Mouse (Mus musculus) natural killer cell, adult 2 months (primary cell): ENCODE results near the gene Fkbp9.
A peak's percentile ranks its signal among the peaks of the same experiment; 100 is the strongest.

ENCODE experiments used
- DNase-seq, 2 experiments: peaks; one replicate each; pipeline ENCODE4 v3.0.0; 2022; ENCODE audit warnings: low spot score in 2 of 2

The Fkbp9 gene

DNA sequence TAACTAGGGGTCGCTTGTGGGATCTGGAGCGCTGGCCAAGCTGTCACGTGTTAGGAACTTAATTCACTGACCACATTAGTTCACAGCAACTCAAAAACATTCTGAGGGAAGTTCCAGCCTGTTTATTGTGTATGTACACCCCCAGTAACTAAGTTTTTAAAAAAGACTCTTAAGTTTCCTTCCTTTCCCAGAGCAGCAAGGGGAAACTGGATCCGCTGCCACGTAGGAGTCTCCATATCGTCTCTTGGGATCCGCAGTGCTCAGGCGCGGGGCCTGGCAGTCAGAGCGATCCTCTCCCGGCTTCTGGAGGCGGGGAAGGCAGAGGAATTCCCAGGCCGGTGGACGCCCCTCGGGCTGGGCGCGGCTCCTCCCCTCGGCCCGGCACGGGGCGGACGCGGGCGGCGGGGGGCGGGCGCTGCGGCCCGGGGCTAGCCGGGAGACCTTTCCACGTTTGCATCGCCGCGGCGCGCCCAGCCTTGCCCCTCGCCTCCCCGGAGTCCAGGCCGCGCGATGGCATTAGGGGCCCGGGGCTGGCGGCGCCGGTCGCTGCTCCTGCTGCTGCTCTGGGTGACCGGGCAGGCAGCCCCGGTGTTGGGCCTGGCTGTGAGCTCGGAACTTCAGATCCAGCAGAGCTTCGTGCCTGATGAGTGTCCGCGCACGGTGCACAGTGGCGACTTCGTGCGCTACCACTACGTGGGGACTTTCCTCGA is at the start of gene Fkbp9:
TSS of gene Fkbp9 (plus strand) at position 363 of the 710 bp plus-strand sequence.
- DNase-seq: no peak

GRCm38 (mm10) chr6:56783561-56784272 is 48.1 kb upstream of the Fkbp9 start:
- DNase-seq: no peak

DNA sequence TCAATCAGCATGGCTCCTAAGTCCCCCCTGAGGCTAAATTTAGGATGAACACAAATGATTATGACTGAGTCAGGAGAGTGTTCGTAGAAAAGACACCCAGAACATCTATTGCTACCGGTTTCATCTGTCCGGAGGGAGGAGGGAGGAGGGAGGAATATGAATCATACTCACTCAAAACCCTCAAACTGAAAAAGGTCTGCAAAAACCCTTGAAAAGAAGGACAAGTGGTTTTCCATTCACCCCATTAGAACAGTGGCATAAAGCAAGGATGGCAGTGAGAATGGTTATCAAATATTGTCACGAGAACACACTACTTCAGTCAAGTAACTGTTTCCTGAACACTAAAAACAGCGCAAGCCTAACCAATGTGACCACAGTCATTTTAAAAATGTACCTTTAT is 46.8 kb upstream of the Fkbp9 start:
- DNase-seq: no peak

DNA sequence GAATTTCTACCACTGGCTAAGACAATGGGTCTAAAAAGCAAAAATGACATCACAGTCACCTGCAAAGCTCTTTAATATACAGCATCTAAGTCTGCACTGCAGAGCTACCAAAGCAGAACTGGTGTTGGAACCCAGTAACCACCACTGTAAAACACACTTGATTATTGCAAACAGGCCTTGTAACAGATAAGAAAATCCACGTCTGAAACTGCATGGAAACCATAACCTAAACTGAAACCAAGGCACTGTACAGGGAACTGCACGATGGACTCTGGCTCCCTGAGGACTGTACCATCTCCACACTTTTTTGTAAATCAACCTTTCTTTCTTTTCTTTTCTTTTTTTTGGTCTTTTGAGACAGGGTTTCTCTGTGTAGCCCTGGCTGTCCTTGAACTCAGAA is 44.2 kb upstream of the Fkbp9 start:
- DNase-seq: no peak

DNA sequence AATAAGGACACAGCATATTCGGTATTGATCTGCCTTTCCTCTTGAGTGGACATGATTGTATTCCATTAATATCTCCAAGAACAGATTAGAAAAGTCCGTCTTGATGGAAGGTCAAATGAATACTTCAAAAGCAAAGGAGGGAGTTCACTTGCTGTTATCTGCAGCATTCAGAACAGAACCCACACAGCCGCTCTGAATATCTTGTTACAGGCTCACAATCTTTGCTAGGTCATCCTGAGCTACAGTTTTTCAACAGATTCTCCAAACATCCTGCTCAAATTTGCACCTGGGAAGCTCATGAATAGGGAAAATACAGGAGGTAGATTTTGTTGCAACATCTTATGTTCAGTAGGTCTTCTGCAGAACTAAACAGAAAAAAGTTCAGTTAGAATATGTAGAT is 42.5 kb upstream of the Fkbp9 start:
- no peak for DNase-seq

GRCm38 (mm10) chr6:56794834-56795233 is 37.0 kb upstream of the Fkbp9 start:
- no peak for DNase-seq

- DNase-seq: no peak
These were observed 35.6 kb upstream of the Fkbp9 start for GRCm38 (mm10) chr6:56796232-56796631.

- DNase-seq: peak; percentile 46 to 54
These were observed 35.2 kb upstream of the Fkbp9 start for GRCm38 (mm10) chr6:56796668-56797141.

DNA sequence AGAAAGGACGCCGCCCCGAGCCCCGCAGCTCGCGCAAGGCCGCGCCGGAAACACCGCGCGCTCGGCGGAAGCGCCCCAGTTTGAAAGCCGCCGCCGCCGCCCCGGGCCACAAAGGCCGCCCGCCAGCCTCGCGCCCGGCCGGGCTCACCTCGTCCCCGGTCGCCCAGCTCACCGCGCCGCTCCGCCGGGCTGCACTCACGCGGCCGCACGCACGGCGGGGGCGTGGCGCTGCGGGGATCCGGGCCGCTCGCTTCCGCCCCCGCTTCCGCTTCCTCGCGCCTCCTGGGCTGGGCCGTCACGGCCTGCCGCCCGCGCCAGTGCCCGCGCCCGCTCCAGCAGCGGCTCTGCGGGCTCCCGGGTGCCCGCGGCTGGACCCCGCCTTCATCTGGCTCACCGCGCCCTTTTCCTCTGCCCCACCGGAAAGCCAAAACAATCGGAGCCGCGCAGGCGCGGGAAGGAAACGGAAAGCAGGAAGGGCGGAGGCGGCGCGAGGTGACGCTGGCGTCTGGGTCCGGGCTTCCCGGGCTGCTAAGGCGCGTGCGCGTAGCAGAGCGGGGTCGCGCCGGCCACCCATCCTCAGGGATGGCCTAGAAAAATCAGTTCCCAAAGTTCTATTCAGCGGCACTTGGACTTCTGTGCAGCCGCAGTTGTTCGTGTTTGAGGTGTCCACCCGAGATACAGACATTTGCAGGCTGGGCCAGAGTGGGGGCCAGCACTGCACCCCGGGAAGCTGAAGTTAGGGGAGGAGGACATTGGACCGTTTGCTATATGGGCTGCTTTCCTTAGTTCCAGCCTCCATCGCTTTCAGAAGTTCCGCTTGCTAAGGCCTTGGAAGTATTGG is 34.3 kb upstream of the Fkbp9 start, which contains the start of gene Kbtbd2:
TSS of gene Kbtbd2 (minus strand) at position 503 of the 841 bp plus-strand sequence.
- DNase-seq: peak; percentile 88 to 91

DNA sequence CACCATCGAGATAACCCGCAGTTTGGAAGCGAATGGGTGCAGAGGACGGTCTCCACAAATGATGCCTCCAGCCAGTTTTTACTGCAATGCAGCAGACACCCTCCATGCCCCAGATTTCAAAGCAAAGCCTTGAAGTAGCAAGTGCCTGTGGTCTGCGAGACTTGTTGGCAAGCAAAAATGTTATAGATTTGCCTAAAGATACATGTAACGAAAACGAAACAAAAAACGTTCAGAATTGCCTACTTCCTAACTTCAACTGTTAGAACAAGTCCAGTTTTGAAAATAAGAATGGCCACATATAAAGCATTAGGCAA is 33.8 kb upstream of the Fkbp9 start:
- DNase-seq: peak in 1 of 2 experiments; percentile 41

GRCm38 (mm10) chr6:56805026-56805425 is 26.8 kb upstream of the Fkbp9 start:
- DNase-seq: no peak

DNA sequence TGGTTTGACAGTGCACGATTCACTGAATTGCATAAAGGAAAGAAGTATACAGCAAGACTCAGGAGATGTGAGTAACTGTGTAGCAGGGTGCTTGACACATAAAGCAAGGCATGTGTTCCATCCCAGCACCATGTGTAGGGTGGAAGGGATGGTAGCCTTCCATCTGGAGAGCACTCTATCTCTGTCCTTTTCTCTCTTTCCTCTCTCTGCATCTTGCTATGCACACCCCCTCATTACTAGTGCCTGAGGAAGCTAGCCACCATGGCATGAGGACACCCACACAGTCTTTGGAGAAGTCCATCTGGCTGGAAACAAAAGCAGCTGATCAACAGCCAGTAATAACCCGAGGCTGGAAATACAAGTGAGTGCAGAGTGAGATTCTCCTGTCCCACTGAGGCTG is 25.7 kb upstream of the Fkbp9 start:
- no peak for DNase-seq

DNA sequence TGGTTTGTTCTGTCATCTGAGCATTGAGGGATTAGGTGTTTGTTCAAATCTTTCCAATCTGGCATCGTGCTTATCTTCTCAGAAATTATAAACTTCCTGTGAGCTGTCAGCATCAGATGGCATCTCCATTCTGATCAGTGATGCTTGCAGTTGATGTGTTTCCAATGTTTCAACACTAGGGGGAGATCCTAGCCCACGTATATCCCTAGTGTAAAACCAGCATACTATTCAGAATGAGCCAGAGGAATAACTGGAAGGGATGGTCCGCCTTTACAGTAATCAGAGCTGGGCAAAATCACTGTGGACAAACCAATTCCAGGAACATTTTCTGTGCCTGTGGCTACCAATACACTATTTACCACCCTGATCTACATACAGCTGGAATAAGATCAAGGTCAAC is 23.2 kb upstream of the Fkbp9 start:
- DNase-seq: peak; percentile 50 to 53

DNA sequence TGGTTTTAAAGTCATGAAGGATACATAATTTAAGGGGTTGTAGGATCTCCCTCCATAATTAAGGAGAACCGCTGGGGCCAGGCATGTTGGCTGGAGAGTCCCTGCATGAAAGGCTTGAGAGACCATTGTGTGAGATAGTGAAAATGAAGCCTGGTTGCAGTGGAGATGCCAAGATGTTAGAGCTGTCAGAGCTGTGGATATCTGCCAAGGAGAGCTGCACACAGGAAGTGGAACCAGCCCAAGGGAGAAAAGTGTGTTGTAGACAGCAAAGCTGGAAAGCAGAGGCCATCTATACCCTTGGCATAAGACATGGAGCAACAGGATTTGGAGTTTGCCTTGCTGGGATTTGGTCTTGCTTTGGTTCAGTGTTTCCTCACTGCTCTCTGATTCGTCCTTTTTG is 18.5 kb upstream of the Fkbp9 start:
- no peak for DNase-seq

GRCm38 (mm10) chr6:56818436-56819123 is 13.3 kb upstream of the Fkbp9 start:
- no peak for DNase-seq

DNA sequence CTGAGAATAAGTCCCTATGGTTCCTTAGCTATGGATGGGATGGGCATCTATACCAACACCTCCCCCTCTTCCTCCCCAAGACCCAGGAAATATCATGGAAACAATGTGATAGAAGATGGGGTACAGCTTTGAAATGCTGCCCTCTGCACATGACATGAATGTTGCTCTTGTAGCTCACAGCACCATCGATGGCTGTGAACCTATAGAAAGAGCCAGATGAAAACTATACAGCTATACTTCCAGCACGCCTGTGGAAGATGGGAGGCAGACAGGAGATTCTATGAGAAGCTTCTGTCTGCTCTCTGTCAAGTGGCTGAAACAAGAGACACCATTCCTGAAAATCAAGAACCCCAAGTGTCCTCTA is 12.8 kb upstream of the Fkbp9 start:
- DNase-seq: no peak

GRCm38 (mm10) chr6:56825657-56826056 is 6.2 kb upstream of the Fkbp9 start:
- DNase-seq: no peak

GRCm38 (mm10) chr6:56832407-56832796 is 543 bp downstream of the Fkbp9 start:
- DNase-seq: no peak

- no peak for DNase-seq
These were observed 971 bp downstream of the Fkbp9 start for GRCm38 (mm10) chr6:56832830-56833229.

DNA sequence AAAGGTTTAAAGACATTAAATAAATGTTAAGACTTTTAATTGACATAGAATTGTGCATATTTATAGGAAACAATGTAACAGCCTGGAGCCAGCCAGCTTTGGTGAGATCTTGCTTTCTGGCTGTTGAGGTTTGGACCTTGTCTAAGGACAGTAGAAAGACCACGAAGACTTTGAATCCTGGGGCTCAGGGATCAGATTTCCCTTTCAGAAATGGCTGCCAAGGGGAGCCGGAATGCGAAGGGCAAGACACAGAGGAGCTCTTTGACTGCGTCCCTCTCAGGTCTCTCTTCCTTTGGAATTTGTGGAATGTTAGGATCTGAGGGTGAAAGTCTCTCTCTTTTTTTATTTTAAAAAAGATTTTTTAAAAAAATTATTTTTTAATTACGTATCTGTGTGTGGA is 2.9 kb downstream of the Fkbp9 start:
- DNase-seq: no peak

GRCm38 (mm10) chr6:56835532-56835931 is 3.7 kb downstream of the Fkbp9 start:
- DNase-seq: no peak

DNA sequence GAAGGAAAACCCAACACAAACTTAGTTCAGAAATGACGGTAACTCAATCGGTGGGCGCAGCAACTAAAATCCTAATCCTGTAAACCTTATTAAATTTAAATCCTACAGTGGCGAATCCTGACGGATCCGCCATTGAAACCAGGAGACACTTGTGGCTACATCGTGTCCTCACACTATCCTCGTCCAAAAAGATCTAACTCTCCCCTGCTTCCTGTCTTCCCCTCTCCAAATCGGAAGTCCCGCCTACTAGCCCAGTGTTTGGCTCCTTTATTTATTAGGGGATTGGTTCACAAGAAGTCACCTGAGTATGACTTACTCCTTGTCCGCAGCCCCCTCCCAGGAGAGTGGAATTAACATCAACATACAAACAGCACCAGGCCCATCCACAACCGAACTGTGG is 5.3 kb downstream of the Fkbp9 start:
- DNase-seq: no peak
